Mouse (Mus musculus) kidney, postnatal 36 days (tissue): ENCODE results near the gene Klk10.

Experiments
- DNase-seq, 2 experiments: peaks; one replicate each; pipeline ENCODE4 v3.0.0; 2021 to 2022; ENCODE audit warnings: mixed read lengths in 2 of 2

The Klk10 gene

DNA sequence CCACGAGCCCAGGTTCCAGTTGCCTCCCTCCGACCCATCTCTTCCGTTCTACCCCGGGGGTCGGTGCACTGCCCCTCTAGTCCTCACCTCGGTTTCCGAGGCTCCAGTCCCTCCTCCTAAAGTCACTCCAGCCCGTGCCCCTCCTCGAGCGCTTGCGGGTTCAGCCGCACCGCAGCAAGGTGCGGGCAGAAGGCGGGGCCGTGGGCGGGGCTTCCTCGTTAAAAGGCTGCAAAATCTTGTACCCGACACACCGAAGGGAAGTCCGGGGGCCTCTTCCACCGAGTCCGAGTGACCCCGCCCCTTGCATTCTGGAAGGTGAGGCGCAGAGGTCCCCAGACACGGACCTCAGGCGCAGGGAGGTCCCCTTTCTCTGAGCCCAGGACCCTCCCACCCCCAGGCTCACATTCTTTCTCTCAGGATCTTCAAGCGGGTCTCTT lies 16.5 kb downstream of the Klk10 start, which contains the start of gene Klk8:
Gene Klk8 (plus strand): TSS at position 245 of the 437 bp plus-strand sequence.
- peak; percentile 13 to 55 for DNase-seq

DNA sequence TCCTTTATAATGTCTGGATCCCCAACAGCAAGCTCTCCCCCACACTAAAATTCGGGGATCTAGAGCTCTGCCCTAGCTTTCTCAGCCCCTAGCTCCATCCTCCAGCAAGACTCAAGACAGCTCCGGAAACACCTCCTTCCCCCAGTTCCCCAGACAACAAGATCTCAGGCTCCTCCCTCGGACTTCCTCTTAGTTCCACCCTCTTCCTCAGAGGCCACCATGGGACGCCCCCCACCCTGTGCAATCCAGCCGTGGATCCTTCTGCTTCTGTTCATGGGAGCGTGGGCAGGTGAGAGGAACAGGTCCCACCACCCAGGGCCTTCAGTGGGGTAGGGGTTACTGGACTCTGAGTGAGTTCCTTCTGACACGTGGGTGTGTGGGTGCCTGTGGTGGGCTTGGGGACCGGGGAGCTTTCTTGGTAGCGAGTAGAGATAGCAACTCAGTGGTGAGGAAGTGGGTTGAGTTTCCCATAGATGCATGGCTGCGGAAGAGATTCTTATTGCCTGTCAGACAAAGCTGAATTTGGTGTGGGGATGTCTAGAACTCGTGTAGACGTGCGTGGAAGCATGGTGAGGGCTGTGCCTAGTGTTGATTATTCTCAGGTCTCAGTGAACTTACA lies 17.1 kb downstream of the Klk10 start:
- peak in 1 of 2 experiments; percentile 11 for DNase-seq

DNA sequence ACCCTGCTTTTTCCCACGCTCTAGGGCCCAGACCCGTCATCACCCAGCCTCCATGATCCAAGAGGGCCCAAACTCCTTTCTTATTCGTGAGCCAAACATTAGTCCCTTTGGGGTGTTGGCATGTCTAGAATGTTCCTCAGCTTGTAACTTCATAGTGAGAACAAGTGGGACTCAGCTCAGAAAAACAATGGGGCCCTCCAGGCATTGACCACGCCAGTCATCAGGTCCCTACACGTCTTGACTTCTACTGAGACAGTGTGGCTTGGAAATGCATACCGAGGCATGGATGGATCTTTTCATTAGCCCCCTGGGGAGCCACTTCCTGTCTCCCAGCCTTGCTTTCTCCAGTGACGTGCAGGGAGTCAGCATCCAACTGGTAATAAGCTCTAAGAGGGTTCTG lies 19.0 kb downstream of the Klk10 start:
- DNase-seq, result no peak

DNA sequence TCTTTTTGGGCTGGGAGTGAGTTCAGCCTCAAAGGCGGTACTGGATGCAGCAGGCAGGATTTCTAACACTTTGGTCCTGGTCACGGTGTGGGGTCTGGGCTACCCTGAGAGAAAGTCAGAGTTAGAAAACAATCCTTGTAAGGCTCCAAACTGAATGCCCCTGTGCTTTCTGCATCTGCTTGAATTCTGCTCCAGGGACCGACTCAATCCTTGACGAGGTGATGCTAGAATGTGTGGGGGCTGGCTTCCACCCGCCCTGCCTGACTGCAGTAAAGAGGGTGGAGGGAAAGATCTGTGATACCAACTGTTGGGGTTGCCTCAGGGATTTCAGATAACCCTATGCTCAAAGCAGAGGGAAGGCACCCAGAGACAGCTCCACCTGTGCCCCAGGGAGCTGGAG lies 30.2 kb downstream of the Klk10 start, which contains the start of gene Klk7:
Gene Klk7 (plus strand): TSS at position 301 of the 400 bp plus-strand sequence.
- no peak for DNase-seq

DNA sequence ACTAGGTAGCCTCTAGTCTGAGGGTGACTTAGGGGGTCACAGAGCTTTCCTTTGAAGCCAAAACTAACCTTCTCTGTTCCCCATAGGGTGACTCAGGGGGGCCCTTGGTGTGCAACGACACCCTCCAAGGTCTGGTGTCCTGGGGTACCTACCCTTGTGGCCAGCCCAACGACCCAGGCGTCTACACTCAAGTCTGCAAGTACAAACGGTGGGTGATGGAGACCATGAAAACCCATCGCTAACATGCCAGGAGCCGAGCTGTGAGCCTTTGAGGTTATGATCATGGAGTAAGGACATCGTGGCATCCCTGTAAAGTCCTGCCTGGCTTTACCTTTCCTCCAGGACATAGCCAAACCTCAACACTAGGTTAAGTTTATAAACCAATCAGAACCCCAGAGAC lies 34.4 kb downstream of the Klk10 start:
- no peak for DNase-seq

DNA sequence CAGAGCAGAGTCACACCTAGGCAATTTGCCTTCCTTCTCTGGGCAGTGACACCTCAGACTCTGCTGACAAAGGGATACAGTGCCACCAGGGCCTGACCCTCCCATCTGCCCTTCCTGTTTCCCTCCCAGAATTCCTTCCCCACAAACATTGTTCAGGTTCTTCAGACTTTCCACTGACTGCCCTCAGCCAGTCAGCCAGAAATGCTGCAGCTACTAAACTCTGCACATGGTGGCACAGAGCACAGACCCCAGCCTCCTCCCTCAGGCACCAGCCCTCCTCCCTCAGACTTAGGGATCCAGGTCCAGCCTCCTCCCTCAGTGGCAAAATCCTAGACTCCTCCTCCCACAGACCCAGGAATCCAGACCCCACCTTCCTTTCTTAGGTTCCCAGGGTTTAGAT lies 35.9 kb downstream of the Klk10 start:
- no peak for DNase-seq

DNA sequence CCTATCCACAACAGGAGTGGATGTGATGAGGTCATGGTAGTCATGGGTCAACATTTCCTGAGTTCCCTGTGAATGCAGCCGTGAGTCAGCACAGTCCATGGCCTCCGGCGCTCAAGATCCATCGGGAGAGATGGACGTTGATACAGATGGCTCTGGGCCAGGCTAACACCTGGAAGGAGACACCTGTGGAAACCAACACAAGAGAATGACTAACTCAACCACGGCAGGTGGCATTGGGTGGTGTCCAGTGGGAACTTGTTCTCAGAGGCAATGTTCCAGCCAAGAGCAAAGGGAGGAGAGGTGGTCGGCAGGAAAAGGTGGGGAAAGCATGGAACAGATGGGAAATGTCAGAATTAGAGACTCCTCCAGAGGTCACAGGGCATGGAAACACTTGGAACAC lies 40.7 kb downstream of the Klk10 start:
- DNase-seq, result no peak

DNA sequence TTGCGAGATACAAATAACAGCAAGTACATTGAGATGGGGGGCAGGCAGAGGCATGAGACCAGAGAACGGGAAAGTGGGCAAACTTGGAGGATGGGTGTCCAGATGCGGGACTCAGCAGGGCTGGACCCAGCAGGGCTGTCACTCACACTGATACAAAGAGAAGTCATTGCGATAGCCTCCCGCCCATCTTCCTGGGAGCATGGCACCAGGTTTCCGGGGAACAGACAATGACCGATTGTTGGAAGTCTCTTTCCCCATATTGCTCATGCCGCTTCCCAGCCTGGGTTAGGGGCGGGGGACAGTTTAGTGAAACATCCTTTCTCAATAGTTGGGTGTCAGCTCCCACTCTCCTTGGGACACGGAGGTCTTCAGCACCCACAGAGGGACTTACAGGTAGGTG lies 43.4 kb downstream of the Klk10 start, which contains the start of gene Klk6:
Gene Klk6 (plus strand): TSS at position 301 of the 400 bp plus-strand sequence.
- no peak for DNase-seq

DNA sequence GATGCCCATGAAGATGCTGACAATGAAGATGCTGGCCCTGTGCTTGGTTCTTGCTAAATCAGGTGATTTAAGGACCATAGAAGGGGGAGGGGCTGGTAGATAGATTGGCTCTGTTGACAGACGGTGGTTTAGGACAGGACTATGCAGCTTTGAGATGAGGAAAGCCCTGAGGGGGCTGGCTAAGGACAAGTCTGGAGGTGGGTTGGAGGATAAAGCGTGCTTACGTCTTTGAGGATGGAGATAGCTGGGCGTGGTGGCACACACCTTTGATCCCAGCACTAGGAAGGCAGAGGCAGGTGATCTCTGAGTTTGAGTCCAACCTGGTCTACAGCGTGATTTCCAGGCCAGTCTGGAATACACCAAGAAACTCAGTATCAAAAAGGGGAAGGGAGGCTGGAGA lies 45.2 kb downstream of the Klk10 start:
- no peak for DNase-seq

DNA sequence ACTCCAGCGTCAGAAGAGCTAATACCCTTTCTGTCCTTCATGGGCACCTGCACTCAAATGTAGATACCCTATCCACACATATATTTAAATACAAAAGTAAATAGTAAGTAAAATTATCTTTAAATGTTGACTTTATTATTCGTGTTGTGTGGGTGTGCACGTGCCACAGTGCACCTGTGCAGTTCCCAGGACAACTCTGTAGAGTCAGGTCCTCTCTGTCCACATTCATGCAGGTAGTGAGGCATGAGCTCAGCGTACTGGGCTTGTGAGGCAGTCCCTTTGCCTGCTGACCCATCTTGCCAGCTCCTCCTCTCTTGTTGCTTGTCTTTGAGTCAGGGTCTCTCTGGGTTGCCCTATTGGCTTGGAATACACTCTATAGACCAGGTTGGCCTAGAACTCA lies 46.9 kb downstream of the Klk10 start:
- DNase-seq, result no peak

DNA sequence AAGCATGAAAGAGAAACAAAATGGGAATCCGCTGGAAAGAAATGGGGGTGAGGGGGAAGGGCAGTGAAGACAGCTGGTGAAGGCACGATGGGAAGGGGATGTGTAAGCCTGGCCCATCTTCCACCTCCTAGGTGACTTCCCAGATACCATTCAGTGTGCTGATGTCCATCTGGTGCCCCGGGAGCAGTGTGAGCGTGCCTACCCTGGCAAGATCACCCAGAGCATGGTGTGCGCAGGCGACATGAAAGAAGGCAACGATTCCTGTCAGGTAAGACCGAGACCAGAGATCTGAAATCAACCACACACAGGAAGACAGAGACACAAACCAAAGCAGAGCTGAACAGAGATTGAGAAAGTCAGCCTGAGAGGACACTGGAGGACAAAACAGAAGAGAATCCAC lies 48.2 kb downstream of the Klk10 start:
- no peak for DNase-seq
